Mouse (Mus musculus): ENCODE data around the gene Zfp90. TPM values are rescaled to one million over a fixed set of nuclear protein-coding genes. Genes with fewer than 3 reads are reported as not detected.
"Not testable (repeated sequence)": the region's sequence is repeated elsewhere in the genome, so short reads cannot be mapped to it uniquely, and the experiment has no call there.

Gene Zfp90
- 9.3 and 9.5 TPM in 2 replicates for polyA plus RNA-seq (2012; rRNA removed)

GRCm38 (mm10) chr8:106415182-106415971, at the start of gene Zfp90:
Gene Zfp90 (plus strand): TSS chr8:106415327.
- DNase-seq (ENCODE audit: low spot score) = peak; percentile 85

DNA sequence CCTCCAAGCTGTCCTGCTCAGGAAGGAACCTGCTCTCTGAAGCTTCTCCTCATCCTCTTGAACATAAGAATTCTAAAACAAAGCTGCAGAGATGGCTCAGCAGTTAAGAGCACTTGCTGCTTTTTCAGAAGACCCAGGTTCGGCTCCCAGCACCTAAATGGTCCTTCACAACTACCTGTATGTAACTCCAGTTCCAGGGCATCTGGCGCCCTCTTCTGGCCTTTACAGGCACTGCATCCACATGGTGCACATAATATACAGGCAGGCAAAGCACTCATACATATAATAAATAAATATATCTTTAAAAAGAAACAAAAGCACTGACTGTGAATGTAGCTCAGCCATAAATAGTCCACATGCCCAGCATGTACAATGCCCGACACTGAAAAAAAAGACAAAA, 46.6 kb upstream of the Zfp90 start:
- no peak for DNase-seq (ENCODE audit: low spot score)

GRCm38 (mm10) chr8:106369069-106369468, 46.1 kb upstream of the Zfp90 start:
- no peak for DNase-seq (ENCODE audit: low spot score)

DNA sequence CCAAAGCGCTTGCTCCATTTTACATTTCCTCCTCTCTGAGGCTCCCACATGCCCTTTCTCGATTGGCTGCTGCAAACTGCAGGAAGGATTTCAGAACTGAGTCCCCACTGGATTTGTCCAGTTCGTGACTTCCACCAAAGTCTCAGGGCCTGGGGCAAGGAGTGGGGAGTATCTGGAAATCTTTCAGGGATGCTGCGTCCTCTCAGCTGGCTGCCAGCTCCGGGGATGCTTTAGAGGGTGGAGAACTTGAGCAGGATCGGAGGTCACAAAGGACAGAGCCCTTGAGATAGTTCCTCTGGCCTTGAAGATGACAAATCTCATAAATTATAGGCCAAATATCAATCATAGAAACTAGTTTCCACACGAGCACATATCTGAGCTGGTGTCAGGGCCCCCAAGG, 39.2 kb upstream of the Zfp90 start:
- DNase-seq (ENCODE audit: low spot score) = no peak

- DNase-seq (ENCODE audit: low spot score) = no peak
Measured at GRCm38 (mm10) chr8:106376862-106377261, 38.3 kb upstream of the Zfp90 start.

- no peak for DNase-seq (ENCODE audit: low spot score)
Measured at GRCm38 (mm10) chr8:106378501-106379048, 36.6 kb upstream of the Zfp90 start.

GRCm38 (mm10) chr8:106379357-106379756, 35.8 kb upstream of the Zfp90 start:
- no peak for DNase-seq (ENCODE audit: low spot score)

DNA sequence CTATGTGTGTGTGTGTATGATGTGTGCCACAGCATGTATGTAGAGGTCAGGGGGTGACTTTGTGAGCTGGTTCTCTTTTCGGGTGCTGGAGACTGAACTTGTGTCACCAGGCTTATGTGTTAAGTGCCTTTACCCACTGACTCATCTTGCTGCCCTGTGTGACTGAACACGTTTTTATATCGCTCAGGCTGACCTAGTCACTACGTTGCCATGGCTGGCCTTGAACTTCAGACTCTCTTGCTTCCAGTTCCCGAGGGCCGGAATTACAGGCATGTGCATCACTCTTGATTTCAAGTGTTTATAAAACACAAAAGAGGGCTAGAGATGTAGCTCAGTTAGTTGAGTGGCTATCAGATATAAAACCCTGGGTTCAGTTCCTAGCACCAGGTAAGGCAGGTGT, 34.1 kb upstream of the Zfp90 start:
- DNase-seq (ENCODE audit: low spot score) = no peak

DNA sequence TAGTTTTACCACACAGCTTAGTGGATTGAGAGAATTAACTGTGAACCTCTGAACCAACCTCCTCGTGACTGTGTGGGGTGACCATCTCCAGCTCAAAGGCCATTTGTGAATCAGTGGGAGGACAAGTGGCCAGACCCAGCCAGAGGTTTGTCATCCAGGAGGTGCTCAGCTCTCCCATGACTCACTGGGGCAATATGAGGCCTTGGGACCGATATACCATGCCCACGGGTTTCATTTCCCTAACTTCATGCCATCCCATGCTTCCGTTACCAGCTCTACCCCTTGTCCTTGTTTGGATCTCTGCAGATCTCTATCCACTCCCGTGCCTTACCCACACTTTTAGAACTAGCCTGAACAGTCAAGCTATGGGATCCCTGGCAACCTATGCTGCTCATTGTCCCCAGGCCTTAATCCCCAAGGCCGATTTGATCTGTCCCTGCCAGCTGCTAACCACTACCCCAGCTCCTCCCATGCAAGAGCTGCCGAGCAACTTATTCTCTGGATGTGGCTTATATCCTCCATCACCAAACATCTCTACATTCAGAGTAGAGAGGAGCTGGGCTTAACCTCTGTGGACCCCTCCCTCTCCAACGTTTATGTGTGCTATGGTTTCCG, 27.2 kb upstream of the Zfp90 start:
- DNase-seq (ENCODE audit: low spot score) = no peak

GRCm38 (mm10) chr8:106394493-106394892, 20.6 kb upstream of the Zfp90 start:
- DNase-seq (ENCODE audit: low spot score) = no peak

DNA sequence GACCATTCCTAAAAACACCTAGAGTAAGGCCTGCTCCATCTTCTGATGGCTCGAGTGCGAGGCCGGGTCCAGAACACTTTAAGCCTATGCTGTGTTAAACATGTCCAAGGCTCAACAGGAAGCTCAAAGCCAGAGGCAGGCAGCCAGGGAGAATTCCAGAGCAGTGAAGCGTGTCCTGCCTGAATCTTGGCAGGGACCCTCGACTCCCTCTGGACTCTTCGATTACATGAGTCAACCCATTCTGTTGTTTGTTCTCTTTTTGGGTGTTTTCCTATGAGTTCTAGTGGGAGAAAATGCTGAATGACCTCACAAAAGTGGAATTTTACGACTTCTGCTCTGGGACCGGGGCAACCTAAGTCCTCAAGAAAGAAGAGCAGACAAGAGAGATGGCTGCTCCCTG, 15.4 kb upstream of the Zfp90 start:
- no peak for DNase-seq (ENCODE audit: low spot score)

DNA sequence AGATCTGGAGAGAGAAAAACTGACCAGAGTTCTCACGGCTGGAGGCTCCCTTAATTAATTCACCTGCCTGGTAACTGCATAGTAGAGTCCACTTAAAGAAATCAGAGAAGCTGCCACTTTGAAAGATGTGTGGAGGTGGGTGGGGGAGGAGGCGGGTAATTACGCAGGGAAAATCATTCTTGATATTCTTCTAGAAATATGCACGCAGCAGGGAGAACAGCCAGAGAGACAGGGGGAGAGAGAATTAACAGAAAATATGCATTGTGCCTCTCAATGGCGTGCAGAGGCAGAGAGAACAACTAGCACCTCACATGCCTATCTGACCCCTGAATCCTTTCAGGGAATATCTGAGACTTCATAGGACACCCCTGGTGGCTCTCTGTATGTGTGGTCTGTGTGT, 14.9 kb upstream of the Zfp90 start:
- DNase-seq (ENCODE audit: low spot score) = no peak

- DNase-seq (ENCODE audit: low spot score) = no peak
Measured at GRCm38 (mm10) chr8:106403246-106403933, 11.7 kb upstream of the Zfp90 start.

- no peak for DNase-seq (ENCODE audit: low spot score)
Measured at GRCm38 (mm10) chr8:106404825-106405224, 10.3 kb upstream of the Zfp90 start.

DNA sequence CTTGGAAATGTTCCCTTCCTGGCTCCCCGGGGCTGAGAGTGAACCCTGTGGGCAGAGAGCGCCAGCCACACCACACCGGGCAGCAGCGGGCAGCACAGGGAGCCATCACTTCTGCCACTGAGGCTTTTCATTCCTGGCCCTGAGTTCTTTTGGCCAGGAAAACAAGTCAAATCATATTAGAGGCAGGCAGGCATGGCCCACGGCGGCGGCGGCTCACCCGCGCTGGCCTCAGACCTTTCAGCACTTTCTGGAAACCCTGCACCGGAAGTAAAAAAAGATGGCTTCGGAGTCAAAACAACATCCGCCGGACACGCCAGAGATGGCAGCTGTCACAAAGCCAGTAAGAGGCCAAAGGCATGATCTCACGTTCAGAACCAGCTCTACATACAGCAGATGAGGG, 9.3 kb upstream of the Zfp90 start:
- DNase-seq (ENCODE audit: low spot score) = no peak

DNA sequence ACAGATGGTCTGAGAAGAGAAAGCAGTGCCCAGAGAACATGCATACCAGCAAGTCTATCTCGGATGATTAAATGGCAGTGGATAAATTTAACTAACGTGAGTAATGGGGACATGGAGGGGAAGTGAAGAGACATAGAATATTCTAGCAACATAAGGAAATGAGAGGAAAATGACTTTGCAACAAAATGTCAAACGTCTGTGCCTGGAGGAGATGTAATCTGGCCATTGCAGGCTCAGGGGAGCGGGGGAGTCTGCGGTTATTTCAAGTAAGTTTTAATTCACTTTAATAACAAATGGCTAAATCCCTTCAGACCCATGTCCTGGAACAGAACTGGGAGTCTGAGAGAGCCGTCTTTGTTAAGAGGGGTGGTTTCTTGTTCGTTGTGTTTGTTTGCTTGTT, 5.1 kb upstream of the Zfp90 start:
- no peak for DNase-seq (ENCODE audit: low spot score)

- DNase-seq (ENCODE audit: low spot score) = no peak
Measured at GRCm38 (mm10) chr8:106410564-106410963, 4.6 kb upstream of the Zfp90 start.

GRCm38 (mm10) chr8:106411783-106412451, 3.2 kb upstream of the Zfp90 start:
- DNase-seq (ENCODE audit: low spot score) = no peak

GRCm38 (mm10) chr8:106417692-106418091, 2.6 kb downstream of the Zfp90 start:
- no peak for DNase-seq (ENCODE audit: low spot score)

DNA sequence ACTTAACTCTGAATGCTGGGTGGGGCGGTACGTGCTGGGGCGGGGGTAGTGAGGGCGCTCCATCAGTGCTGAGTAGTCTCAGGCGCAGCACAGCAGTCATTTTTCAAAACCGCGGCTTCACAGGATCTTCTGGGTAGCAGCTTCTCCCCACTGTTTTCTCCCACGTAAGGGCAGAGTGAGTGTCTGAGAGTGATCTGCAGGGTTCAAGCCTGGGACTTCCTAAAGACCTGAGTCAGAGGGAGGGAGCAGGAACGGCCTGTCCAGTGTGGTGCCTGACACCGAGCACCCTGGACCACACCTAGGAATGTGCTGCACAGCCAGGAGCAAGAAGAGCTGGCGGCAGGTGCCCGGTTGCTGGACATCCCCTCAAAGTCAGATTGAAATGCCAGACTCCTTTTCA, 16.0 kb downstream of the Zfp90 start:
- no peak for DNase-seq (ENCODE audit: low spot score)

DNA sequence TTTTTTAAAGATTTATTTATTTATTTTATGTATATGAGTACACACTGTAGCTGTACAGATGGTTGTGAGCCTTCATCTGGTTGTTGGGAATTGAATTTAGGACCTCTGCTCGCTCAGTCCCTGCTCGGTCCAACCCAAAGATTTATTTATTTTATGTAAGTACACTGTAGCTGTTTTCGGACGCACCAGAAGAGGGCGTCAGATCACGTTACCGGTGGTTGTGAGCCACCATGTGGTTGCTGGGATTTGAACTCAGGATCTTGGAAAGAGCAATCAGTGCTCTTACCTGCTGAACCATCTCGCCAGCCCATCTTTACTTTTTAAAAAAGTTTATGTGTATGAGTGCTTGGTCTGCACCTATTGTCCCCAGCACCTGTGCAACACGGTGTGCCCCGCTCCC, 16.8 kb downstream of the Zfp90 start:
- not testable (repeated sequence) for DNase-seq (ENCODE audit: low spot score)

DNA sequence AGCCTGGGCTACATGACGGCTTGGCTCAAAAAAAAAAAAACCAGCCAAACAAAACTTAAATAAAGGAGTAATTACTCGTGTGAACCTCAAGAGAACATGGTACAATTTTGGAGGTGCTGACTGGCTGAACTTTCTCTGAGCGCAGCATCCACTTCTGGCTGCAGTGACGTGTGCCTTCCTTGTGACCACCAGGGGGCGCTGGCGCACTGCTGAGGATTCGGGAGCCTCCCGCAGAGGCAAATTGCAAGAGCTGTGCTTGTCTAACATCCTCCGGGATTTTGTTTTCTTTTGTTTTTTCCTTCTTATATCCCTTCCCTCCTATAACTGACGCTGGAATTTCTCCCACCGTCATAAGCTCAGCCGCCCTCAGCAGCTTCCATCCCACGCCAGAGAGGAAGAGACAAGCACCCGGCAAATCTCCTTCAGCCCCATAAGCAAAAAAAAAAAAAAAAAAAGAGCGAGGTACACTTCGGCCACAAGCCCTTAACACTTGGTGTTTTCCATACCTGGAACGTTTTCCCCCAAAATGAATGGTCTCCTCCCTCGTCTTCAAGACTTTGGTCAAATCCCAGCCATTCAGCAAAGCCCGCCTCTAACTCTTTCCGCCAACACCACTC, 17.9 kb downstream of the Zfp90 start:
- peak; percentile 80 for DNase-seq (ENCODE audit: low spot score)
